Mouse (Mus musculus) CD4-positive, CD25-positive, alpha-beta regulatory T cell (primary cell): ENCODE measurements around the gene Vmn2r101. TPM values are rescaled to one million over a fixed set of nuclear protein-coding genes. Genes with fewer than 3 reads are reported as not detected.

Experiments used
- polyA plus RNA-seq: library from polyadenylated mRNA; unstranded; fragments of 100-300 nt; shearing (Covaris generic); gene quantifications from one replicate; pipeline ENCODE4 v1.2.1, GENCODE M21; 2017

Gene Vmn2r101
- polyA plus RNA-seq: not detected

DNA sequence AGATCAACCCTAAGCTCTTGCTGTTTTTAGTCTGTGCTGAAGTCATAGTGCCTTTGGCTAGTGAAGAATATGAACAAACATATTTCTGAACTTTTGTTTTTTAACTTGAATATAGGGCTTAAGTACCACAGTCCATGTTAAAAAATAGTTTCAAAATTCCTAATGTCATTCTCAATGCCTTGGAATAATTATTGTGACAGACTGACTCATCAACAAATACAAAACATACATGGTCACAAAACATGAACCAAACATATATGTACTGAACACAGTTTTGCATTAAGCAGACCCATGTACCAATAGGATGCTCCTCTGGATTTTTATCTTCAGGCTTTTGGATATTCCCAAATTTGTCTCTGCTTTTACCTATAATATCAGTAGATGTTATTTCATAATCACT, at the start of gene Vmn2r101:
Gene Vmn2r101 (plus strand): TSS at position 301 of the 400 bp plus-strand sequence.

DNA sequence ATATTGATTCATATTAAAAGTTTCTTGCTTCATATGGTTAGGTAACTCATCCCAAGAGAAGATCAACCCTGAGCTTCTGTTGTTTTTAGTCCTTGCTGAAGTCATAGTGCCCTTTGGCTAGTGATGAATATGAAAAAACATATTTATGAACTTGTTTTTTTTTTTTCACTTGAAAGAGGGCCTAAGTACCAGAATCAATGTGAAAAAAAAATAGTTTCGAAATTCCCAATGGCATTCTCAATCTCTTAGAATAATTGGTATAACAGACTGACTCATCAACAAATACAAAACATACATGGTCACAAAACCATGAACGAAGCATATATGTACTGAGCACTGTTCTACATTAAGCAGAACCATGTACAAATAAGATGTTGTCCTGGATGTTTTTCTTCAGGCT, 83.0 kb downstream of the Vmn2r101 start, which contains the start of gene Vmn2r102:
Gene Vmn2r102 (plus strand): TSS at position 301 of the 400 bp plus-strand sequence.

Other genes starting within 250 kb of the Vmn2r101 start
- gene Vmn2r99, start 215.3 kb upstream of the Vmn2r101 start, polyA plus RNA-seq: 0.07 TPM
- gene Vmn2r100, start 72.5 kb upstream of the Vmn2r101 start, polyA plus RNA-seq: 0.23 TPM
- 0.02 TPM for gene Vmn2r102, start 83.1 kb downstream of the Vmn2r101 start, polyA plus RNA-seq
- not detected for gene Vmn2r103, start 196.1 kb downstream of the Vmn2r101 start, polyA plus RNA-seq